Mouse (Mus musculus) heart, adult 2 months (tissue): ENCODE results near the gene Ear1.
"Not testable (repeated sequence)": the region's sequence is repeated elsewhere in the genome, so short reads cannot be mapped to it uniquely, and the experiment has no call there.

ENCODE experiments used
- CTCF ChIP-seq: fragments of 200-600 bp; IDR thresholded peaks from 2 replicates; pipeline ENCODE4 v1.8.1; 2022; ENCODE audit warnings: antibody characterized with exemption, mild to moderate bottlenecking, moderate library complexity
- EP300 ChIP-seq: fragments of 200-500 bp; IDR thresholded peaks from 2 replicates; pipeline ENCODE4 v1.6.1; 2011; ENCODE audit warnings: low read depth, low read length, control low read depth; ENCODE audit not compliant: insufficient read depth
- POLR2A ChIP-seq: fragments of 200-500 bp; IDR thresholded peaks from 2 replicates; pipeline ENCODE4 v1.6.1; 2011; ENCODE audit warnings: mild to moderate bottlenecking, low read depth, low read length, control low read depth; ENCODE audit not compliant: insufficient read depth

- TF ChIP-seq EP300, CTCF, POLR2A: not testable (repeated sequence)
Measured at GRCm38 (mm10) chr14:43784645-43785044, 90.7 kb downstream of the Ear1 start, which contains the start of gene Gm8180.
